Mouse (Mus musculus): ENCODE data around the gene Hs2st1. TPM values are rescaled to one million over a fixed set of nuclear protein-coding genes. Genes with fewer than 3 reads are reported as not detected.

The Hs2st1 gene
- polyA plus RNA-seq, 1 experiment from 2014 or later, result 16.9 TPM

DNA sequence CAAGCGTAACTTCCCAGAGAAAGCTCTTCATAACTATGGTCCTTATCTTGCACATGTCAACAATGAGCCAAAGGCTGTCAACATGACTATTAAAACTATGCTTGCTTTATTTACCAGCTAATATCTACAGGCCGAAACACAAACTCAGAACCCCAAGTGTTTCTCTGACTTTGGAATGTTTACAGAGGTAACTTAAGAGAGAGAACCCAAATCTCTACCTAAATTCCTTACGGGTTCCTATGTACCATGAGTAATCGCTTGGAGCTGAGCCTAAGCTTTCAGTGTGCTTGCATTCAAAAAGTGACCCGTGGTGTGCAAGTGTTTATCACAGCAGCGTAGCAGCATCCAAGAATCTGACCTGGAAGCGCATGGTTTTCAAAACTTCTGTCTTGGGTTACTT, 4.8 kb downstream of the Hs2st1 start:
- Histone ChIP-seq H3K9me3 (ENCODE audit: control insufficient read depth, low read length) (no peaks in the 10 kb centered on the region), H3K36me3 (ENCODE audit: control insufficient read depth, insufficient read depth, low read length) (no peaks in the 10 kb centered on the region), H3K27ac (ENCODE audit: low read depth, low read length) (no peak overlapping the region), H3K9ac (ENCODE audit: low read depth, low read length) (no peak overlapping the region), H3K4me1 (ENCODE audit: control insufficient read depth, insufficient read depth, low read length) (0 out of 2 replicates have a peak, but pooled peaks cover 4% of the 10 kb centered on the region), H3K4me3 (ENCODE audit: low read length) (no peak overlapping the region), H3K4me2 (replicated peaks; ENCODE audit: low read depth, low read length) (no peak overlapping the region), H3K27me3 (ENCODE audit: control insufficient read depth, insufficient read depth, low read length) (no peaks in the 10 kb centered on the region)
- 91% methylated on average over 7 of the region's 7 CpGs for WGBS
- no peak for ATAC-seq (ENCODE audit: low FRiP score, low TSS enrichment)

GRCm38 (mm10) chr3:144563916-144564315, 6.1 kb downstream of the Hs2st1 start:
- Histone ChIP-seq H3K4me3 (ENCODE audit: low read length) (no peak overlapping the region), H3K36me3 (ENCODE audit: control insufficient read depth, insufficient read depth, low read length) (no peaks in the 10 kb centered on the region), H3K9ac (ENCODE audit: low read depth, low read length) (no peak overlapping the region), H3K27me3 (ENCODE audit: control insufficient read depth, insufficient read depth, low read length) (no peaks in the 10 kb centered on the region), H3K4me1 (ENCODE audit: control insufficient read depth, insufficient read depth, low read length) (0 out of 2 replicates have a peak, but pooled peaks cover 4% of the 10 kb centered on the region), H3K27ac (ENCODE audit: low read depth, low read length) (no peak overlapping the region), H3K4me2 (replicated peaks; ENCODE audit: low read depth, low read length) (no peak overlapping the region), H3K9me3 (ENCODE audit: control insufficient read depth, low read length) (no peaks in the 10 kb centered on the region)
- no peak for ATAC-seq (ENCODE audit: low FRiP score, low TSS enrichment)
- 94% methylated on average over 7 of the region's 7 CpGs for WGBS

DNA sequence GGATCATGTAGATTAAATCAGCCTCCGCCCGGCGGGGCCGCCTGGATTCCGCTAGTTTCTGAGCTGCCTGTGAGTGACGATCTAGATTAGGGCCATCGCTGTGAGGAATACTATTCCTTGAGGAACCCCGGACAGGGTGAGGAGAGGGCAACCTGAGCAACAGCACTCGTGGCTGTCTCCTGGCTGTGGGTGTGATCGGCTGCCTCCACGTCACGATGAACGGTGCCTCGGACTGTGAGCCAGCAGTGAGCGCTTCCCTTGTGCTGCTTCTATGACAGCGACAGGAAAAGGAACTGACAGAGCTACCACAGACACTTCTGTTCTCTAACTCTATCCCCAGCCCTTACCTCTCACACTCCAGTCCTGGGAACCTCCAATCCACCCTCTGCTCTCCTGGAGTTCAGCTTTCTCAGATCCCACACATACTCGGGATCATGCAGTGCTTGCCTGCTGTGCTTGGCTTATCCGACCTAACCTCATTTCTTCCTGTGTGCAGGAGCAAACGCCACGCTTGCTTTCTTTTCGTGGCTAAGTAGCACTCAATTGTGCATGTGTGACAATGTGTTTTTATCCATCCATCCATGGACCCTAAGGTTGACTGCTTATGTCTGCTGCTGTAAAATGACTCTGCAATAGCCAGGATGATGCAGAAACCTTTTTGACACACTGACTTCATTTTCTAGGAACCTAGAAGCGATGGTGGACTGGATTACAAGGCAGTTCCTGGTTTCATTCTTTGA, 8.3 kb downstream of the Hs2st1 start:
- H3K27me3 ChIP-seq (ENCODE audit: control insufficient read depth, insufficient read depth, low read length), result no peaks in the 10 kb centered on the region
- no peaks in the 10 kb centered on the region for H3K9me3 ChIP-seq (ENCODE audit: control insufficient read depth, low read length)
- H3K36me3 ChIP-seq (ENCODE audit: control insufficient read depth, insufficient read depth, low read length), result no peaks in the 10 kb centered on the region
- H3K9ac ChIP-seq (ENCODE audit: low read depth, low read length), result no peak overlapping the region
- H3K27ac ChIP-seq (ENCODE audit: low read depth, low read length), result no peak overlapping the region
- H3K4me3 ChIP-seq (ENCODE audit: low read length), result no peak overlapping the region
- no peak overlapping the region for H3K4me2 ChIP-seq (replicated peaks; ENCODE audit: low read depth, low read length)
- WGBS, result 75% methylated on average over 22 of the region's 22 CpGs
- peak; percentile 28; the same call in 1 of the 2 replicates for ATAC-seq (ENCODE audit: low FRiP score, low TSS enrichment)
- H3K4me1 ChIP-seq (ENCODE audit: control insufficient read depth, insufficient read depth, low read length), result peaks cover 12% of the 10 kb centered on the region; the same call in 1 of the 2 replicates

DNA sequence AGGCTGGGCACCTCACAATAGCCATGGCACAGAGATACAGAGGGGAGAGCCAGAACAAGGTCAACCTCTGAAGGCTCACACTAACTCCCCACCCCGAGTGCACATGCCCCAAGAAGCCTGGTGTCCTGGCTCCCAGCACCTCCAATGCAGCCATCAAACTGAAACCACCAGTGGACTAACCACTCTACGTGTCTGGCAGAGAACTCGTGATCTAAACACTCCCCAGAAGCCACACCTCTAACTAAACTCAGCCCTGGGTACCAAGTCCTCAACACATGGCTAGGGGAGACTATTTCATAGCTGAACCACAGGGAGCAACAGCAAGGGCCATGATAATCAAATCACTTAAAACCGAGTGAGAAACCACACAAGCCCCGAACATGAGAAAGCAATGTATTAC, 11.7 kb downstream of the Hs2st1 start:
- H3K27ac ChIP-seq (ENCODE audit: low read depth, low read length), result no peak overlapping the region
- WGBS, result 60% methylated on average over 5 of the region's 5 CpGs
- no peak overlapping the region for H3K4me3 ChIP-seq (ENCODE audit: low read length)
- H3K4me1 ChIP-seq (ENCODE audit: control insufficient read depth, insufficient read depth, low read length), result peaks cover 13% of the 10 kb centered on the region; the same call in 1 of the 2 replicates
- H3K9me3 ChIP-seq (ENCODE audit: control insufficient read depth, low read length), result no peaks in the 10 kb centered on the region
- H3K4me2 ChIP-seq (replicated peaks; ENCODE audit: low read depth, low read length), result no peak overlapping the region
- H3K9ac ChIP-seq (ENCODE audit: low read depth, low read length), result no peak overlapping the region
- no peaks in the 10 kb centered on the region for H3K36me3 ChIP-seq (ENCODE audit: control insufficient read depth, insufficient read depth, low read length)
- H3K27me3 ChIP-seq (ENCODE audit: control insufficient read depth, insufficient read depth, low read length), result no peaks in the 10 kb centered on the region
- no peak for ATAC-seq (ENCODE audit: low FRiP score, low TSS enrichment)

DNA sequence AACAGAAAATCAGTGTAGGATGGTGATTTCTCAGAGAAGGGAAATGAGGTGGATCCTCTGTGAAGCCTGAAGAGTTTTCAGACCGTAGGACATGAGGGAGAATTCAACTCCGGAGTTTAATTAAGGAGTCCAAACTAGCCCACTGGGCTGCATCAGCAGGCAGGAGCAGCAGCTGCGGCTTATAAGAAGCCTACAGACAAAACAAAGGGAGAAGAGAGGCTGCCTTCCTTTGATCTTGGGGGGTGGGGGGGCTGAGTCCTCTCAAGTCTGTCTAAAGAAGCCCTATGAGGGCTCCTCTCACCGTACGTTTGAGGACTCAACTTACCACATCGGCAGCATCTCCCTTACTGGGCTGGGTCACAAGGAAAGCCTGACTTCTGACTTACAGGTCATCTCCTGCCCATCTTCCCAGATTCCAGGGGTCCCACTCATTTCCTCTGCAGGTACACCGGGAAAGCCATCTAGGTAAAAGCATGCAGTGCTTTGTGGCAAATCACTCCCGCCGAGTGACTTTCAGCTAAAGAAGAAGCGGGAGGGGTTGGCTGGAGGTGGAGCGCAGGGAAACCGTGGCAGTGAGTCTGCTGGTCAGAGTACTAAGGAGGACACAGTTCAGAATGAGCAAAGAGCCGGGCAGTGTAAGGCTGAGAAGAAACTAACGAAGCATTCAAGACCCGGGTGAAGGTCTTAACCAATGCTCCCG, 13.2 kb downstream of the Hs2st1 start:
- H3K4me1 ChIP-seq (ENCODE audit: control insufficient read depth, insufficient read depth, low read length), result peaks cover 13% of the 10 kb centered on the region; the same call in 1 of the 2 replicates
- no peak overlapping the region for H3K27ac ChIP-seq (ENCODE audit: low read depth, low read length)
- WGBS, result 8% methylated on average over 16 of the region's 16 CpGs
- peak overlapping the region; percentile 36 for H3K4me2 ChIP-seq (replicated peaks; ENCODE audit: low read depth, low read length)
- peak; percentile 63; the same call in 1 of the 2 replicates for ATAC-seq (ENCODE audit: low FRiP score, low TSS enrichment)
- H3K9ac ChIP-seq (ENCODE audit: low read depth, low read length), result no peak overlapping the region
- peak overlapping the region; percentile 18; the same call in 1 of the 2 replicates for H3K4me3 ChIP-seq (ENCODE audit: low read length)
- no peaks in the 10 kb centered on the region for H3K27me3 ChIP-seq (ENCODE audit: control insufficient read depth, insufficient read depth, low read length)
- no peaks in the 10 kb centered on the region for H3K9me3 ChIP-seq (ENCODE audit: control insufficient read depth, low read length)
- no peaks in the 10 kb centered on the region for H3K36me3 ChIP-seq (ENCODE audit: control insufficient read depth, insufficient read depth, low read length)

GRCm38 (mm10) chr3:144555144-144555543, 14.8 kb downstream of the Hs2st1 start:
- WGBS, result 96% methylated on average over 7 of the region's 7 CpGs

GRCm38 (mm10) chr3:144554503-144554902, 15.5 kb downstream of the Hs2st1 start:
- WGBS, result 66% methylated on average over 9 of the region's 9 CpGs
- no peaks in the 10 kb centered on the region for H3K36me3 ChIP-seq (ENCODE audit: control insufficient read depth, insufficient read depth, low read length)
- no peaks in the 10 kb centered on the region for H3K9me3 ChIP-seq (ENCODE audit: control insufficient read depth, low read length)
- no peak overlapping the region for H3K9ac ChIP-seq (ENCODE audit: low read depth, low read length)
- no peak overlapping the region for H3K4me2 ChIP-seq (replicated peaks; ENCODE audit: low read depth, low read length)
- H3K27me3 ChIP-seq (ENCODE audit: control insufficient read depth, insufficient read depth, low read length), result no peaks in the 10 kb centered on the region
- H3K4me3 ChIP-seq (ENCODE audit: low read length), result no peak overlapping the region
- H3K27ac ChIP-seq (ENCODE audit: low read depth, low read length), result no peak overlapping the region
- no peak for ATAC-seq (ENCODE audit: low FRiP score, low TSS enrichment)
- peaks cover 13% of the 10 kb centered on the region; the same call in 1 of the 2 replicates for H3K4me1 ChIP-seq (ENCODE audit: control insufficient read depth, insufficient read depth, low read length)

More at GRCm38 (mm10) chr3:144555144-144555543, 14.8 kb downstream of the Hs2st1 start:
- no peaks in the 10 kb centered on the region for H3K36me3 ChIP-seq (ENCODE audit: control insufficient read depth, insufficient read depth, low read length)
- ATAC-seq (ENCODE audit: low FRiP score, low TSS enrichment), result no peak
- H3K9me3 ChIP-seq (ENCODE audit: control insufficient read depth, low read length), result no peaks in the 10 kb centered on the region
- peaks cover 13% of the 10 kb centered on the region; the same call in 1 of the 2 replicates for H3K4me1 ChIP-seq (ENCODE audit: control insufficient read depth, insufficient read depth, low read length)
- H3K4me2 ChIP-seq (replicated peaks; ENCODE audit: low read depth, low read length), result no peak overlapping the region
- H3K9ac ChIP-seq (ENCODE audit: low read depth, low read length), result no peak overlapping the region
- H3K4me3 ChIP-seq (ENCODE audit: low read length), result no peak overlapping the region
- H3K27ac ChIP-seq (ENCODE audit: low read depth, low read length), result no peak overlapping the region
- no peaks in the 10 kb centered on the region for H3K27me3 ChIP-seq (ENCODE audit: control insufficient read depth, insufficient read depth, low read length)

GRCm38 (mm10) chr3:144553942-144554341, 16.0 kb downstream of the Hs2st1 start:
- no peak for ATAC-seq (ENCODE audit: low FRiP score, low TSS enrichment)
- Histone ChIP-seq H3K36me3 (ENCODE audit: control insufficient read depth, insufficient read depth, low read length) (no peaks in the 10 kb centered on the region), H3K9ac (ENCODE audit: low read depth, low read length) (no peak overlapping the region), H3K4me1 (ENCODE audit: control insufficient read depth, insufficient read depth, low read length) (peaks cover 13% of the 10 kb centered on the region; the same call in 1 of the 2 replicates), H3K4me3 (ENCODE audit: low read length) (no peak overlapping the region), H3K9me3 (ENCODE audit: control insufficient read depth, low read length) (no peaks in the 10 kb centered on the region), H3K4me2 (replicated peaks; ENCODE audit: low read depth, low read length) (no peak overlapping the region), H3K27me3 (ENCODE audit: control insufficient read depth, insufficient read depth, low read length) (no peaks in the 10 kb centered on the region), H3K27ac (ENCODE audit: low read depth, low read length) (no peak overlapping the region)
- 53% methylated on average over 7 of the region's 7 CpGs for WGBS

GRCm38 (mm10) chr3:144551416-144551815, 18.6 kb downstream of the Hs2st1 start:
- H3K4me2 ChIP-seq (replicated peaks; ENCODE audit: low read depth, low read length), result no peak overlapping the region
- no peak overlapping the region for H3K4me3 ChIP-seq (ENCODE audit: low read length)
- H3K27me3 ChIP-seq (ENCODE audit: control insufficient read depth, insufficient read depth, low read length), result no peaks in the 10 kb centered on the region
- H3K4me1 ChIP-seq (ENCODE audit: control insufficient read depth, insufficient read depth, low read length), result no peaks in the 10 kb centered on the region
- H3K27ac ChIP-seq (ENCODE audit: low read depth, low read length), result no peak overlapping the region
- H3K9ac ChIP-seq (ENCODE audit: low read depth, low read length), result no peak overlapping the region
- no peak for ATAC-seq (ENCODE audit: low FRiP score, low TSS enrichment)
- WGBS, result 55% methylated on average over 4 of the region's 4 CpGs
- no peaks in the 10 kb centered on the region for H3K36me3 ChIP-seq (ENCODE audit: control insufficient read depth, insufficient read depth, low read length)
- no peaks in the 10 kb centered on the region for H3K9me3 ChIP-seq (ENCODE audit: control insufficient read depth, low read length)

Measured in kidney, embryonic 14.5 days (tissue).